In genomic region chr14:54463108-54463958, GRCm38 (mm10) we compare ENCODE assay signal across 8 mouse cellular contexts. TPM values are rescaled to one million over a fixed set of nuclear protein-coding genes. Genes with fewer than 3 reads are reported as not detected.
DNase-seq lines count a peak whose midpoint lies in the region; ATAC-seq lines count a peak whose summit lies in the region.

No protein-coding gene starts in this region.

- 12% methylated on average over 12 of the region's 12 CpGs for WGBS in lung, embryonic 15.5 days
- 11% methylated on average over 12 of the region's 12 CpGs for WGBS in embryonic facial prominence, embryonic 15.5 days
- WGBS in limb, embryonic 11.5 days = 15% methylated on average over 12 of the region's 12 CpGs
- 16% methylated on average over 12 of the region's 12 CpGs for WGBS in neural tube, embryonic 15.5 days

- DNase-seq in lung, adult 18-20 months = no peak
- no peak for DNase-seq in limb, embryonic 11.5 days (ENCODE audit: low spot score)
- DNase-seq in ovary, postnatal 10 days (ENCODE audit: low spot score) = no peak
- no peak for DNase-seq in cerebellum, adult 11 months
- no peak for DNase-seq in spleen, adult 18-20 months

- no peak for ATAC-seq in lung, embryonic 15.5 days (ENCODE audit: borderline replicate concordance, extremely low read depth, low FRiP score, low TSS enrichment)
- no peak; the same call in 1 of the 2 replicates for ATAC-seq in embryonic facial prominence, embryonic 15.5 days (ENCODE audit: insufficient number of reproducible peaks, low FRiP score, low TSS enrichment, low read depth)
- ATAC-seq in limb, embryonic 11.5 days (ENCODE audit: insufficient number of reproducible peaks, low FRiP score, low TSS enrichment, low read depth) = no peak
- peak; percentile 39; the same call in 1 of the 2 replicates for ATAC-seq in neural tube, embryonic 15.5 days (ENCODE audit: low FRiP score)

- peaks cover 14% of the 10 kb centered on the region for H3K4me1 ChIP-seq in lung, embryonic 15.5 days
- peaks cover 13% of the 10 kb centered on the region for H3K4me1 ChIP-seq in embryonic facial prominence, embryonic 15.5 days
- H3K4me1 ChIP-seq in limb, embryonic 11.5 days (ENCODE audit: control insufficient read depth, insufficient read depth, low read length) = no peaks in the 10 kb centered on the region; the same call in 1 of the 2 replicates
- peaks cover 16% of the 10 kb centered on the region for H3K4me1 ChIP-seq in neural tube, embryonic 15.5 days

- peak overlapping the region; percentile 82 for H3K9ac ChIP-seq in lung, embryonic 15.5 days
- peak overlapping the region; percentile 64 for H3K9ac ChIP-seq in embryonic facial prominence, embryonic 15.5 days
- H3K9ac ChIP-seq in limb, embryonic 11.5 days (ENCODE audit: low read length) = peak overlapping the region; percentile 70
- peak overlapping the region; percentile 78 for H3K9ac ChIP-seq in neural tube, embryonic 15.5 days (replicated peaks)

- H3K9me3 ChIP-seq in lung, embryonic 15.5 days = no peaks in the 10 kb centered on the region
- H3K9me3 ChIP-seq in embryonic facial prominence, embryonic 15.5 days (replicated peaks) = no peaks in the 10 kb centered on the region
- H3K9me3 ChIP-seq in limb, embryonic 11.5 days (ENCODE audit: control insufficient read depth, low read length) = no peaks in the 10 kb centered on the region
- H3K9me3 ChIP-seq in neural tube, embryonic 15.5 days (replicated peaks) = no peaks in the 10 kb centered on the region

- H3K36me3 ChIP-seq in lung, embryonic 15.5 days = peaks cover 17% of the 10 kb centered on the region
- H3K36me3 ChIP-seq in embryonic facial prominence, embryonic 15.5 days = peaks cover 16% of the 10 kb centered on the region
- H3K36me3 ChIP-seq in limb, embryonic 11.5 days (ENCODE audit: control insufficient read depth, insufficient read depth, low read length) = peaks cover 3% of the 10 kb centered on the region; the same call in 1 of the 2 replicates
- peaks cover 7% of the 10 kb centered on the region; the same call in 1 of the 2 replicates for H3K36me3 ChIP-seq in neural tube, embryonic 15.5 days

- H3K4me2 ChIP-seq in lung, embryonic 15.5 days = peak overlapping the region; percentile 91
- H3K4me2 ChIP-seq in embryonic facial prominence, embryonic 15.5 days (replicated peaks) = peak overlapping the region; percentile 80
- H3K4me2 ChIP-seq in limb, embryonic 11.5 days (ENCODE audit: low read depth, severe bottlenecking) = peak overlapping the region; percentile 91
- peak overlapping the region; percentile 89 for H3K4me2 ChIP-seq in neural tube, embryonic 15.5 days

- H3K4me3 ChIP-seq in lung, embryonic 15.5 days = peak overlapping the region; percentile 87
- peak overlapping the region; percentile 91 for H3K4me3 ChIP-seq in embryonic facial prominence, embryonic 15.5 days (replicated peaks)
- peak overlapping the region; percentile 82 for H3K4me3 ChIP-seq in limb, embryonic 11.5 days (ENCODE audit: low read depth, low read length)
- peak overlapping the region; percentile 79 for H3K4me3 ChIP-seq in neural tube, embryonic 15.5 days (replicated peaks)

- peak overlapping the region; percentile 86 for H3K27ac ChIP-seq in lung, embryonic 15.5 days
- H3K27ac ChIP-seq in embryonic facial prominence, embryonic 15.5 days (replicated peaks) = peak overlapping the region; percentile 82
- H3K27ac ChIP-seq in limb, embryonic 11.5 days (replicated peaks; ENCODE audit: low read depth, low read length) = no peak overlapping the region
- H3K27ac ChIP-seq in neural tube, embryonic 15.5 days (replicated peaks) = peak overlapping the region; percentile 75

- H3K27me3 ChIP-seq in lung, embryonic 15.5 days = no peaks in the 10 kb centered on the region
- no peaks in the 10 kb centered on the region for H3K27me3 ChIP-seq in embryonic facial prominence, embryonic 15.5 days
- H3K27me3 ChIP-seq in limb, embryonic 11.5 days (ENCODE audit: control insufficient read depth, insufficient read depth, low read length) = no peaks in the 10 kb centered on the region
- H3K27me3 ChIP-seq in neural tube, embryonic 15.5 days (replicated peaks) = no peaks in the 10 kb centered on the region

RNA-seq across cellular contexts. Expression of gene Lrp10, which starts 0.6 kb away (rescaled TPM):
- polyA plus RNA-seq in lung, embryonic 15.5 days (2015; fragmentation: Nextera tagmentation; extraction: Ambion mirVana) = 51.5 and 57.5 TPM in 2 replicates
- 48.1 and 49.3 TPM in 2 replicates for polyA plus RNA-seq in embryonic facial prominence, embryonic 15.5 days (2015; fragmentation: Nextera tagmentation; extraction: Ambion mirVana)
- polyA plus RNA-seq in limb, embryonic 11.5 days (2014; fragmentation: Nextera tagmentation; extraction: Ambion mirVana) = 18.9 and 19.6 TPM in 2 replicates
- polyA plus RNA-seq in neural tube, embryonic 15.5 days (2015; fragmentation: Nextera tagmentation; extraction: Ambion mirVana) = 31.8 and 33.7 TPM in 2 replicates

RNA-seq across cellular contexts. Expression of gene Rem2, which starts 12.6 kb away (rescaled TPM):
- polyA plus RNA-seq in lung, embryonic 15.5 days (2015; fragmentation: Nextera tagmentation; extraction: Ambion mirVana) = 14.6 and 16.2 TPM in 2 replicates
- 3.4 and 3.9 TPM in 2 replicates for polyA plus RNA-seq in embryonic facial prominence, embryonic 15.5 days (2015; fragmentation: Nextera tagmentation; extraction: Ambion mirVana)
- polyA plus RNA-seq in limb, embryonic 11.5 days (2014; fragmentation: Nextera tagmentation; extraction: Ambion mirVana) = 4.7 and 5.3 TPM in 2 replicates
- 32.3 and 44.0 TPM in 2 replicates for polyA plus RNA-seq in neural tube, embryonic 15.5 days (2015; fragmentation: Nextera tagmentation; extraction: Ambion mirVana)

RNA-seq across cellular contexts. Expression of gene Mmp14, which starts 31.9 kb away (rescaled TPM):
- polyA plus RNA-seq in lung, embryonic 15.5 days (2015; fragmentation: Nextera tagmentation; extraction: Ambion mirVana) = 180 and 182 TPM in 2 replicates
- polyA plus RNA-seq in embryonic facial prominence, embryonic 15.5 days (2015; fragmentation: Nextera tagmentation; extraction: Ambion mirVana) = 253 and 259 TPM in 2 replicates
- 97.8 and 101 TPM in 2 replicates for polyA plus RNA-seq in limb, embryonic 11.5 days (2014; fragmentation: Nextera tagmentation; extraction: Ambion mirVana)
- 40.7 and 60.5 TPM in 2 replicates for polyA plus RNA-seq in neural tube, embryonic 15.5 days (2015; fragmentation: Nextera tagmentation; extraction: Ambion mirVana)

RNA-seq across cellular contexts. Expression of gene Mrpl52, which starts 36.6 kb away (rescaled TPM):
- polyA plus RNA-seq in lung, embryonic 15.5 days (2015; fragmentation: Nextera tagmentation; extraction: Ambion mirVana) = 268 and 271 TPM in 2 replicates
- polyA plus RNA-seq in embryonic facial prominence, embryonic 15.5 days (2015; fragmentation: Nextera tagmentation; extraction: Ambion mirVana) = 228 and 231 TPM in 2 replicates
- polyA plus RNA-seq in limb, embryonic 11.5 days (2014; fragmentation: Nextera tagmentation; extraction: Ambion mirVana) = 228 and 236 TPM in 2 replicates
- 236 and 303 TPM in 2 replicates for polyA plus RNA-seq in neural tube, embryonic 15.5 days (2015; fragmentation: Nextera tagmentation; extraction: Ambion mirVana)

RNA-seq across cellular contexts. Expression of gene Slc7a7, which starts 45.8 kb away (rescaled TPM):
- polyA plus RNA-seq in lung, embryonic 15.5 days (2015; fragmentation: Nextera tagmentation; extraction: Ambion mirVana) = 10.7 and 11.9 TPM in 2 replicates
- polyA plus RNA-seq in embryonic facial prominence, embryonic 15.5 days (2015; fragmentation: Nextera tagmentation; extraction: Ambion mirVana) = 8.1 and 9.3 TPM in 2 replicates
- 3.1 and 3.6 TPM in 2 replicates for polyA plus RNA-seq in limb, embryonic 11.5 days (2014; fragmentation: Nextera tagmentation; extraction: Ambion mirVana)
- 6.2 and 7.9 TPM in 2 replicates for polyA plus RNA-seq in neural tube, embryonic 15.5 days (2015; fragmentation: Nextera tagmentation; extraction: Ambion mirVana)
